Mouse (Mus musculus): ENCODE data around the gene Gm11627. TPM values are rescaled to one million over a fixed set of nuclear protein-coding genes. Genes with fewer than 3 reads are reported as not detected.
"Not testable (repeated sequence)": the region's sequence is repeated elsewhere in the genome, so short reads cannot be mapped to it uniquely, and the experiment has no call there.

Gm11627 gene
- polyA plus RNA-seq, 1 experiment from 2014 or later: 2.8 TPM

- WGBS: 16% methylated on average over 4 of the region's 4 CpGs
- Histone ChIP-seq H3K4me3 (peak overlapping the region; percentile 79), H3K9ac (peak overlapping the region; percentile 86)
Observed at GRCm38 (mm10) chr11:102608691-102609090, 29.4 kb upstream of the Gm11627 start.

GRCm38 (mm10) chr11:102607686-102608548 lies 28.7 kb upstream of the Gm11627 start:
- Histone ChIP-seq H3K9me3 (no peaks in the 10 kb centered on the region), H3K27ac (no peak overlapping the region), H3K36me3 (no peaks in the 10 kb centered on the region), H3K4me2 (peak overlapping the region; percentile 80), H3K4me1 (replicated peaks) (peaks cover 80% of the 10 kb centered on the region), H3K4me3 (peak overlapping the region; percentile 79), H3K27me3 (0 out of 2 replicates have a peak, but pooled peaks cover 14% of the 10 kb centered on the region), H3K9ac (peak overlapping the region; percentile 86; the same call in 1 of the 2 replicates)
- no peak for ATAC-seq (ENCODE audit: low FRiP score)
- 8% methylated on average over 10 of the region's 10 CpGs for WGBS

More at GRCm38 (mm10) chr11:102608691-102609090, 29.4 kb upstream of the Gm11627 start:
- Histone ChIP-seq H3K4me1 (replicated peaks) (peaks cover 73% of the 10 kb centered on the region), H3K9me3 (no peaks in the 10 kb centered on the region), H3K4me2 (peak overlapping the region; percentile 80), H3K27ac (no peak overlapping the region), H3K36me3 (no peaks in the 10 kb centered on the region), H3K27me3 (0 out of 2 replicates have a peak, but pooled peaks cover 14% of the 10 kb centered on the region)
- ATAC-seq (ENCODE audit: low FRiP score): no peak

GRCm38 (mm10) chr11:102607201-102607600 lies 27.9 kb upstream of the Gm11627 start:
- ATAC-seq (ENCODE audit: low FRiP score); H3K36me3 ChIP-seq; H3K9me3 ChIP-seq: not testable (repeated sequence)
- H3K9ac ChIP-seq: peak overlapping the region; percentile 86
- WGBS: 0% methylated on average over 12 of the region's 12 CpGs
- 0 out of 2 replicates have a peak, but pooled peaks cover 14% of the 10 kb centered on the region for H3K27me3 ChIP-seq
- H3K4me2 ChIP-seq: peak overlapping the region; percentile 80
- peak overlapping the region; percentile 79 for H3K4me3 ChIP-seq
- peak overlapping the region; percentile 64 for H3K27ac ChIP-seq
- H3K4me1 ChIP-seq (replicated peaks): peaks cover 83% of the 10 kb centered on the region

GRCm38 (mm10) chr11:102606751-102607171 lies 27.5 kb upstream of the Gm11627 start:
- Histone ChIP-seq H3K4me1 (replicated peaks) (peaks cover 83% of the 10 kb centered on the region), H3K4me2 (peak overlapping the region; percentile 80), H3K27me3 (0 out of 2 replicates have a peak, but pooled peaks cover 14% of the 10 kb centered on the region), H3K27ac (peak overlapping the region; percentile 64), H3K9ac (peak overlapping the region; percentile 86), H3K9me3 (no peaks in the 10 kb centered on the region), H3K36me3 (no peaks in the 10 kb centered on the region), H3K4me3 (peak overlapping the region; percentile 79)
- 1% methylated on average over 12 of the region's 12 CpGs for WGBS
- ATAC-seq (ENCODE audit: low FRiP score): no peak

GRCm38 (mm10) chr11:102605553-102606416 lies 26.5 kb upstream of the Gm11627 start:
- 0 out of 2 replicates have a peak, but pooled peaks cover 9% of the 10 kb centered on the region for H3K27me3 ChIP-seq
- ATAC-seq (ENCODE audit: low FRiP score): no peak; the same call in 1 of the 2 replicates
- H3K9ac ChIP-seq: peak overlapping the region; percentile 86
- peak overlapping the region; percentile 79 for H3K4me3 ChIP-seq
- no peaks in the 10 kb centered on the region for H3K36me3 ChIP-seq
- peak overlapping the region; percentile 94 for H3K27ac ChIP-seq
- under 1% methylated on average over 62 of the region's 62 CpGs for WGBS
- H3K4me2 ChIP-seq: peak overlapping the region; percentile 80
- no peaks in the 10 kb centered on the region for H3K9me3 ChIP-seq
- peaks cover 76% of the 10 kb centered on the region for H3K4me1 ChIP-seq (replicated peaks)

GRCm38 (mm10) chr11:102604777-102605552 lies 25.7 kb upstream of the Gm11627 start:
- H3K4me1 ChIP-seq (replicated peaks): peaks cover 68% of the 10 kb centered on the region
- under 1% methylated on average over 74 of the region's 74 CpGs for WGBS

GRCm38 (mm10) chr11:102604010-102604584 lies 24.8 kb upstream of the Gm11627 start, which contains the start of gene Fzd2:
Gene Fzd2 (plus strand): TSS chr11:102604396.
- Histone ChIP-seq H3K4me1 (replicated peaks) (peaks cover 59% of the 10 kb centered on the region), H3K36me3 (no peaks in the 10 kb centered on the region), H3K9ac (peak within 1 kb of the TSS; percentile 86), H3K9me3 (no peaks in the 10 kb centered on the region), H3K4me2 (peak within 1 kb of the TSS; percentile 80), H3K27me3 (0 out of 2 replicates have a peak, but pooled peaks cover 6% of the 10 kb centered on the region), H3K27ac (peak within 1 kb of the TSS; percentile 94), H3K4me3 (peak within 1 kb of the TSS; percentile 79)
- ATAC-seq (ENCODE audit: low FRiP score): peak; percentile 92
- WGBS: under 1% methylated on average over 20 of the region's 31 CpGs

More at GRCm38 (mm10) chr11:102604777-102605552, 25.7 kb upstream of the Gm11627 start:
- H3K4me2 ChIP-seq: peak overlapping the region; percentile 80
- H3K9ac ChIP-seq: peak overlapping the region; percentile 86
- peak overlapping the region; percentile 94 for H3K27ac ChIP-seq
- 0 out of 2 replicates have a peak, but pooled peaks cover 7% of the 10 kb centered on the region for H3K27me3 ChIP-seq
- H3K9me3 ChIP-seq: no peaks in the 10 kb centered on the region
- H3K4me3 ChIP-seq: peak overlapping the region; percentile 79
- H3K36me3 ChIP-seq: no peaks in the 10 kb centered on the region
- peak; percentile 63 for ATAC-seq (ENCODE audit: low FRiP score)

- Histone ChIP-seq H3K9ac (peak overlapping the region; percentile 66), H3K27ac (peak overlapping the region; percentile 94), H3K9me3 (no peaks in the 10 kb centered on the region), H3K4me2 (peak overlapping the region; percentile 80), H3K4me1 (replicated peaks) (peaks cover 53% of the 10 kb centered on the region), H3K4me3 (peak overlapping the region; percentile 79), H3K27me3 (0 out of 2 replicates have a peak, but pooled peaks cover 6% of the 10 kb centered on the region), H3K36me3 (no peaks in the 10 kb centered on the region)
- peak; percentile 63 for ATAC-seq (ENCODE audit: low FRiP score)
- WGBS: under 1% methylated on average over 10 of the region's 10 CpGs
Observed at GRCm38 (mm10) chr11:102603496-102603850, 24.2 kb upstream of the Gm11627 start.

GRCm38 (mm10) chr11:102602816-102603495 lies 23.7 kb upstream of the Gm11627 start:
- ATAC-seq (ENCODE audit: low FRiP score): no peak
- WGBS: under 1% methylated on average over 13 of the region's 13 CpGs
- 0 out of 2 replicates have a peak, but pooled peaks cover 6% of the 10 kb centered on the region for H3K27me3 ChIP-seq

GRCm38 (mm10) chr11:102599912-102600311 lies 20.7 kb upstream of the Gm11627 start:
- Histone ChIP-seq H3K27ac (no peak overlapping the region), H3K4me2 (no peak overlapping the region), H3K9me3 (no peaks in the 10 kb centered on the region), H3K4me1 (replicated peaks) (peaks cover 31% of the 10 kb centered on the region), H3K4me3 (no peak overlapping the region), H3K36me3 (no peaks in the 10 kb centered on the region), H3K9ac (no peak overlapping the region), H3K27me3 (0 out of 2 replicates have a peak, but pooled peaks cover under 1% of the 10 kb centered on the region)
- WGBS: 89% methylated on average over 3 of the region's 3 CpGs
- ATAC-seq (ENCODE audit: low FRiP score): no peak

More at GRCm38 (mm10) chr11:102602816-102603495, 23.7 kb upstream of the Gm11627 start:
- no peaks in the 10 kb centered on the region for H3K36me3 ChIP-seq
- peak overlapping the region; percentile 79 for H3K4me3 ChIP-seq
- H3K9me3 ChIP-seq: no peaks in the 10 kb centered on the region
- H3K4me2 ChIP-seq: peak overlapping the region; percentile 80
- H3K4me1 ChIP-seq (replicated peaks): peaks cover 48% of the 10 kb centered on the region
- peak overlapping the region; percentile 94 for H3K27ac ChIP-seq
- peak overlapping the region; percentile 66 for H3K9ac ChIP-seq
